Mouse (Mus musculus): ENCODE results near the gene St3gal3. TPM values are rescaled to one million over a fixed set of nuclear protein-coding genes. Genes with fewer than 3 reads are reported as not detected.

St3gal3 gene
- 10 to 100 TPM; 47.1 to 48.7 TPM for total RNA-seq (2021)
- long read RNA-seq, transcript St3gal3-201 (12 exons, 2,549 nt): major isoform, 8 of 36 reads
- long read RNA-seq, partial matches to known transcripts: 4 of 36 reads
- long read RNA-seq, other reads (novel, unspliced or antisense): 20 of 36 reads

DNA sequence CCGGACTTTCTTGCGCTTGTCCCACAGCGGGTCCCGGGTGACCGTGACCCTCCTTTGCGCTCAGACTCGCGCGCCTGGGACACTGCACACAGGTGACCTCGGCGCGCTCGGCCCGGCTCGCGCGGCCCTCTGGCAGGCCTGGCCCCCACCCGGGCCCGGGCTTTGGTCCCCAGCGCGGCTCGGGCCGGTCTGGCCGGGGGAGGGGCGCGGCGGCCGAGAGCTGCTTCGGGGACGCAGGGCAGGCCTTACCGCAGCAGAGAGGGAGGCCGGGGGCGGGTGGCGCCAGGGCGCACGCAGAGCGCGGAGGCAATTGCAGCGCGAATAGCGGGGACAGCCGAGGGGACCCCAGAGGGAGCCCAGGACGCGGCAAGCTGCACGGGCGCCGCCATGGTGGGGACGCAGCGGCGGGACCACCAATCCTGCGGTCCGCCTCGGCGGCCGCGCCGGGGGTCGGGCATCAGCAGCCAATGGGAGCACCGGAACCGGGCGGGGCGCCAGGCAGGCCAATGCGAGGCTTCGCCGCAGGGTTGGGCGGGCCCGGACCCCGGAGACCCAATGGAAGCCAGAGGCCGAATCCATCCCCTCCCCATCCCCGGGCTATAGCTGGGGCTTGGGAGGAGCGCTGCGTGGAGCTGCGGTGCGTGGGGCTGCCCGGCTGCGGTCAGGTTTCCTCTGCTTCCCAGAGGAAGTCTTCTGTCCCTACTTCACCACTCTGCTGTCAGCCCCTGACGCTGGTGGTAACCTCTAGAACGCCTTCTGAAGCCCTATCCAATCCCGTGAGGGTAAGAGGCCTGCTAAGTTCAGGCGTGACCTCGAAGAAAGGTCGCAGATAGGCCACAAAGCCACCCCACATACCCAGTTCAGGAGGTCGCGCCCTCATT, at the start of gene St3gal3:
Gene St3gal3, minus strand, starts transcription at position 430 of the 881 bp plus-strand sequence.
- DNase-seq (ENCODE audit: low spot score in 2 of 2): peak; percentile 98 to 99

DNA sequence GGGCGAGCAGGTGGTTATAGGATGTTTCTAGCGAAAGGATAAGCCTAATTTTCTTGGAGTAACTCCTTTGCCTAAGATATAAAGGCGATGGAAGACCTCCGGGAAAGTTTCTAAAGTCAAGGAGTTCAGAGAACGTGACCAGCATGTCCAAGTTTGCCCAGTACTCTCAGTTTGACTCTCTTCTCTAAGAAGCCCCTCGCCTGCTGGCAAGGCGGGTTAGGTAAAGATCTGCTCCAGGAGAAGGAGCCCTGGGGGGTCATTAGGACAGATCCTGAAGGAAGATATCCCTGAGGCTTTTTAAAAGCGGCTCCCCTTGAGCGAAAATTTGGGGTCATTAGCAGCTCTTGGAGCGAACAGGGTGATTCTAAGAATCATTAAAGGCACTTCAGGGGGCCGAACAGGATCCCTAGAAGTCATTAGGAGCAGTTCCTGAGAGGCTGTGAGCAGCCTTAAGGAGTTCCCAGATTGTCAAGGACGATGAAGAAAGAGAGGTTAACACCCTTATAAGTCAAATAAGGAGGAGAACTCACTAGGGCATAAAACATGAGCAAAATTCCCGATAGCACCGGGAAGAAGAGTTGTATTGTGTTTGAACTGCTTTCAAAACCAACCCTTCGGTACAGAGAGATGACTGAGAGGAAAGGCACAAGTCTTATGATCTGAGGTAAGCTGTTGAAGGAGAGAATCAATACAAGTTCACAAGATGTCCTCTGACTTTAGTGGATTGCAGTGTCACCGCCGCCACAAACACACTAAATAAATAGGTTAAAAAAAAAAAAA, 45.8 kb upstream of the St3gal3 start:
- DNase-seq (ENCODE audit: low spot score in 2 of 2): no peak

DNA sequence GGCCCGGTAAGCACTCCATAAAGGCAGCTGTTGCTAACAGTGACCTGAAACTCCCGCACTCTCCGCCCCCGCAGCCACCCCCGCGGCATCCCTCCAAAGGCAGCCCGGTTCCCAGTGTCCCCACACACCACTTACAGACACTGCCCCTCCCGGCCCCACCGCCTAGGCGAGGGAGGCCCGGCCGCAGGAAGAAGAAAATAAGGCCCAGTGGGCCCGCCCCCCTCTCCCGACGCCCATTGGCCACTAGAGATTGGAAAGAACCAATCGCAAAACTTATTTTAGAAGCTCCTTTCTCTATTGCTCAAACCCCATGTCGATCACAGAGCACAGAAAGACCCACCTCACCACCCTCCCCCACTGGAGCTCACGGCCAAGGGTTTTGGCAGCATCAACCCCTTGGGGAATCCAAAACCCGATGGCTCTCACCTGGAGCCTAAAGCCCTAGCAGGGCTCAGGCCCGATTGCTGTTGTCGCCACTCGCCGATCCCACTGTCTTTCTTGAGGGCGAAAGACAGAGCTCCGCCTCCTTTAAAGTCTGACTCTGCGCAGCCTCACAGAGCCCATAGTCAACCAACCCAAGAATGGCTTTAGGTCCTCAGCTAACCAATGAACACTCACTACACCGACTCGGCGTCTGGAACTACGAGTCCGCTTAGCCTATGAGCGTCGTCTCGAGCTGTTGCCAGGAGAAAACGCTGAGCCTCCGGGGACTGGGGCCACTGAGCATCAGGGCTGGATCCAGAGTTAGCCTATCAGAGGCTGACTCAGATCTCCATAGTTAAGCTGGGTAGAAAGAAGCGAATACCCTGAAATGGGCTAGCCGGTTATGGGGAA, 45.0 kb upstream of the St3gal3 start, which contains the start of gene Kdm4a:
Gene Kdm4a, minus strand, starts transcription at position 577 of the 834 bp plus-strand sequence.
- DNase-seq (ENCODE audit: low spot score in 2 of 2): peak; percentile 94 to 97

DNA sequence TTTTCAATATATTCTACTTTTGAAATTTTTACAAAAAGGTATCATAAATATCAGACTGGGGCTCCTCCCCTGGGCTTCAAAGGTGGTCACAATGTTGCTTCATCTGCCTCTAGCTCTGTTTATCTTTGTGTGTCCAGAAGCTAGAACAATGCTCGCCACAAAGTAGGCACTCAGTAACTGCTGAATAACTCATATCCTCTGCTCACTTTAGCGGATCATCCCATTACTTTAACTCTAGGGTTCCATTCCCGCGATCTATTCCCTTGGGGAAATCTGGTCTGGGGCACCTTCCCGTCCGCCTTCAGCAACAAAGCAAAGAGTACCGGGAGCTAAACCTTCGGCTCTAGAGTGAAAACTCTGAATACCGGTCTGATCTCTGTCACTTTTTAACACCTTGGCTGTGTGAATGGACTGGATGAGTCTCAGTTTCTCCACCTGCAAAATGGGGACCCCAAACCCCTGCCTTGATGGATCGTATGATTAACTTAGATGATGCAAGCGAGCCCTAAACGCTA, 44.3 kb upstream of the St3gal3 start:
- no peak for DNase-seq (ENCODE audit: low spot score in 2 of 2)

DNA sequence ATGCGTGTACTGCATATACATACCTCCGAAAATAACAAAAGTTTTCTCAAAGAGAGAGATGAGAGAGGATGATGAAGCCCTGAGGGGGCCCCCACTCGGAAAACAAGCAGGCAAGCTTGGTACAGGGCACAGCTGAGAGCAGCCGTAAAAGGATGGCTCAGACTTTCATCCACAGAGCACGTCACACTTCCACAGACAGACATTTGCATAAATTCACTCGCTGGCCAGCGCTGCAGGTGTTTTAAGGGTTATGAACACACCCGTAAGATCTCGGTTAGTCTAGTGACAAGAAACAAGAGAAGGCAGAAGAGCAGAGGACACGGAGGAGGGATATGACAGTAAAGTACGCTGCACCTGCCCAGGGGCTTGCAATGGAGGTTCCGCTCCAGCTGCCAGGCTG, 37.7 kb upstream of the St3gal3 start:
- no peak for DNase-seq (ENCODE audit: low spot score in 2 of 2)

DNA sequence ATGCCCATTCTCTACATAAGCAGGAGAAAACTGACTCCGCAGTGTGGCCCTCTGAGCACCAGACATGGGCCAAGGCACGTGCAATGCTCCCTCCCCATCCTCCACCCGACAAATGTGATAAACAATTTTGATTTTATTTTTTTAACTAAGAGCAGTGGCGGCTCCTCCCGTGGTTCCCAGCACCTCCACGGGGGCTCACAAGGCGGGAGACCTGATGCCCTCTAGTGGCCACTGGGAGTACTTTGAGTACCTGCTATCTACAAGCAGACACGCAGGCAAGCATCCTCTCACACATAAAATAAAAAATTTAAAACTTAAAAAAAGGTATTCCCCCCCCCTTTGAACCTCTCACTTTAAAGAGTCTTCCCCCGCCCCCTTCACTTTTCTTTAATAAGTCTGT, 36.3 kb upstream of the St3gal3 start:
- DNase-seq (ENCODE audit: low spot score in 2 of 2): no peak

DNA sequence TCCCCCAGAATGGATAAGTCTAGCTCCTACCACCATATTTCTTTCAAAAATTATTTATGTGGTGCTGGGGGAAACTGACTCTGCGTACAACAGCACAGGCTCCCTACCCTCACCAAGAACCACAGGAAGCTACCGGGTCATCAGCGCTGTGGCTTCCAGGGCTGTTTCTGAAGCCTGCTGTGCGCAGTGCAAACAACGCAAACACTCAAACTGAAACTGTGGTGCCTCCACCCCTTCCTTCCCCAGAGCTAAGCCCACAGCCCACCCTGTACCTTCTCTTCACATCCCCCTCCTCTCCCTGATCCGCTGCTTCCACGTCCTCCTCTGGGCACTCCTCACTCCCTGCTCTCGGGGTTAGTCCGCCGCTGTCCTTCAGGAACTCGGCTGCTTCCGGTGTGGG, 27.4 kb upstream of the St3gal3 start:
- DNase-seq (ENCODE audit: low spot score in 2 of 2): no peak

DNA sequence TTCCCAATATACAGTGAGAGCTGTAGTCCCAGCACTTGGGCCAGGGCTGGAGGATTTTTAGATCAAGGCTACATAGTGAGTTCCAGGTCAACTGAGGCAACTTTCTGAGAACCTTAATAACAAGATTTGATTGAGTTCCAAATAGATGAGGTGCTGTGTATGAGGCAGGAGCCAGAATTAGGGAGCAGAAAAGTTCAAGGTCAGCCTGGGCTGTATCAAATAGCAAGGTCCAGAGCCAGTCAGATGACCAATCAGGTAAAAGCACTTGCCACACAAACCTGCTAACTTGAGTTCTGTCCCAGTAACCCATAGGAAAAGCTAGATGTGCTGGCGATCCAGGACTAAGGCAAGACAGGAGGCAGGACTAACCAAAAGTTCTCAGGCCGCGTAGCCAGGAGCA, 23.0 kb upstream of the St3gal3 start:
- DNase-seq (ENCODE audit: low spot score in 2 of 2): no peak

DNA sequence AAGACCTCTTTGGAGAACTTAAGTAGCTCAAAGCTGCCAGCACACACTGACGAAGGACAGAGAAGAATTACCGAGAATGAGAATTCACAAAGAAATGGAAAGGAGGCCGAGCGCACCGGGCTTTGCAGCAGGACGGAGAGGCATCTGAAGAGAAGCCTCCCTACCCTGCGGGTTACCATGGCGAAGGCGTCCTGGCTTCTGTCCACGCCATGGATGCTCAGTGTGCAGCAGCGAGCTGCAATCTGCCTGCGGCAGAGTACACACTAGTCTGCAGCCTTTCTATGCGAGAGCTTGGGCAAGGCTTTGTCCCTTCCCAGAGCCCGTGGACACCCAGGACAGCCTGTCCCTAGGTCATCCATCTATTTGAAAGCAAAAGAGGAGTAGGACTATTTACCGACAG, 21.8 kb upstream of the St3gal3 start:
- peak in 1 of 2 experiments; percentile 71 for DNase-seq (ENCODE audit: low spot score in 2 of 2)

DNA sequence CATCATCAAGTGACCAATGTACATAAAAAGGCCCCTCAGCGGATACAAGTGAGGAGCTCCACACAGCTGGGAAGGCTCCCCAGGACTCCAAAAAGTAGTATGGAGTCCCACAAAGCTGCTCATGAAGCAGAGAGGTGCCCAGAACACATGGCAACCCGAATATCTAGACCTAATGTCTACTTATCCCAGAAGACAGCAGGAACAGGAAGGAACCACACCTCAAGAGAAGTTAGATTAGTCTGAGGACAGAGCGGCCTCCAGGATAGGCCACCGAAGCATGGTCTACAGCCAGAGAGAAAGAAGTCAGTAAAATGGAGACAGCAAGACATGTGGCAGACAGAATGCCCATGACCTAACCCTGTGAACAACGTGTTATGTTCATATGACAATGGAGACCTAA, 20.2 kb upstream of the St3gal3 start:
- no peak for DNase-seq (ENCODE audit: low spot score in 2 of 2)

DNA sequence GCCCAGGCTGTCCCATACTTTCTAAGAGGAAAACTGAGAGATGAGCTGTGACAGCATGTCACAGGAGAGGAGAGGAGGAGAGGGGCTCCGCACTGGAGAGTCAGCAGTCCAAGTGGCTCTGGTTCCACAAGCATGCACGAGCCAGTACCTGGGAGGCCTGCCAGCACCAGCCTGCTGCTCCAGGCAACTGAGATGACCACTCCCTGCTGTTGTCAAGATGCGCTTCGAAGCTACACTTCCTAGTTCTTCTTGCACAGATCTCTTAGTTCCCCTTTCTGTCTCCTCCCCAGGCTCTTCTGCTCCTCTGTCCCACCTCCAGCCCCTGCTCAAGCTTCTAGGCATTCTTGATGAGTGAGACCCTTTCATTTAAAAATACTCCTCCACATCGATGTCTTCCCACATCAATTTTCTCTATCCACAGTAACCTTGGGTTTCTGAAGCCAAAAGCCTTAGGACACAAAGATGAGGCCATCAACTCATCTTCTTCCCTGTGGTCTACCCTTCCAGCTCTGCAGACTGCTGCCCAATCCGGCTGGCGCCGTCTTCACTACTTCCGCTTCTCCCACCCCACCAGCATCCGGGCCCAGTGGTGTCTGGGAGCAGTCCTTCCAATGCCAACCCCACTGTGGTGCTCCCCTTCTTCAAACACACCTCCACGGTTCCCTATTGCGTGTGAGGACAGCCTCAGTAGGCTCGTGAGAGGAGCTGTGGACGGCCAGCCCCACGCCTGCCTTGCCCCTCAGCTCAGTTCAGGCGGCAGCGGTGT, 17.5 kb upstream of the St3gal3 start:
- DNase-seq (ENCODE audit: low spot score in 2 of 2): peak in 1 of 2 experiments; percentile 50

DNA sequence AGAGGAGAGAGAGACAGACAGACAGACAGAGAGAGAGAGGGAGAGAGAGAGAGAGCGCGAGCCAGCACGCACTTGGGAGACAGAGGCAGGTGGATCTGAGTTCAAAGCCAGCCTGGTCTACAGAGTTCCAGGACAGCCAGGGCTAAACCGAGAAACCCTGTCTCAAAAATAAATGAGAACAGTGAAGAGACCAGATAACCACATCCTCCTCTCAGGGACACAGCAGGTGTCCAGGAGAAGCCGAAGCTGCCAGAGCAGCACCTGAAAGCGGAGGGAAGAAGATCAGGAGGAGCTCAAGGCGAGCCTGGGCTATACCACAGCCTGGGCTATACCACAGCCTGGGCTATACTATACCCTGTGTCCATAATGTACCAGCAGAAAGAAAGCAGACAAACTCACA, 16.1 kb upstream of the St3gal3 start:
- no peak for DNase-seq (ENCODE audit: low spot score in 2 of 2)

DNA sequence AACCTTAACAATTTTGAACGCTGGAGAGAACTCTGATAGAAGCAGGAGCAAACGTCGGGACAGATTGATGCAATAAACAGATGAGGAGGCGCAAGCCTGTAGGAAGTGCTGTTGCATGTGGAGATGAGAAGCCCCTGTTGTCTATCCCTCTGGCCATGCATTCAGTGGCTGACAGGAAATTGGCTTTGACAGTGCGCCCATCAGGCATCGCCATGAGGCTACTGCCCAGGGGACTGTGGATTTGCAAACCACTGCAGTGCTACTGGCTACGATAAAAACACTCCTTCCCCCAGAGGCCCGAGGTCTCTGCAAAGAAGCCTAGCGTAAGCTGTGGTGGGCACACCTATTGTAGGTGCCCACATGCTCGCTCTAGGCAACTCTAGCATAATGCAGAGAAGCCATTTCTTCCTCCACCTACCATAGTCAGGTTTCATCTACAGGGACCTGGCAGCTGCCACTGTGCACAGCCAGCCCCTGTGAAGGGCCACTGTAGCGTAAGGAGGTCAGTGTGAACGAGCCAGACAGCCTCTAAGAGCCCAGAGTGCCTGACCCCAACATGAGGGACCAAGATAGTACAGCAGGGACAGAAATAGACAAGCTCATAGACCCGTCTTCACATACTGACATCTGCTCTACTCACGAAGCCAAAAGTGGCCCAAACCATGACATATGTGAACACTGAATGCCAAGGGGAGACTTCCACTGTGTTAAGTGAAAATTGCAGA, 15.4 kb upstream of the St3gal3 start:
- peak in 1 of 2 experiments; percentile 35 for DNase-seq (ENCODE audit: low spot score in 2 of 2)

DNA sequence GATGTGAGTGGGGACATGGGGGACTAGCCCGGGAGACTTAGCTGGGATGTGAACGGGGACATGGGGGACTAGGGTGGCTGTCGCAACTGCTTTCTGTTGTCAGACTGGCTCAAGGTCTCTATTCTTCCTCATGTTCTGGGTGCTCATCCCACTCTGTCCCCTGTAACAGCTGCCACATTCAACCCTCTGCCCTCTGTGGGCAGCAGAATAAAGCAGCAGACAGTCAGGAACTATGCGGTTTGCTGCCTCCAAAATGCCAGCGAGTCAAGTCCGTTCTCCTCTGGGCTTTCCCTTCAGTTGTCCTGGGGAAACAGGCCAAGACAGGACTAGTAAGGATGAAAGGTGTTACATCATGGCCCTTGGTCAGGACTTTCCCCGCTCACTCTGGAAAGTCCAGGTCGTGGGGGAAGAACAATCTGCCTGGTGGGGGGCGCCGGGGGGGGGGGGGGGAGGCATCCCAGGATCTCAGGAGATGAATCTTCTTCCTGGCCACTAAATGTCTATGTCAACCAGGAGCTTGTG, 14.4 kb upstream of the St3gal3 start:
- DNase-seq (ENCODE audit: low spot score in 2 of 2): no peak

DNA sequence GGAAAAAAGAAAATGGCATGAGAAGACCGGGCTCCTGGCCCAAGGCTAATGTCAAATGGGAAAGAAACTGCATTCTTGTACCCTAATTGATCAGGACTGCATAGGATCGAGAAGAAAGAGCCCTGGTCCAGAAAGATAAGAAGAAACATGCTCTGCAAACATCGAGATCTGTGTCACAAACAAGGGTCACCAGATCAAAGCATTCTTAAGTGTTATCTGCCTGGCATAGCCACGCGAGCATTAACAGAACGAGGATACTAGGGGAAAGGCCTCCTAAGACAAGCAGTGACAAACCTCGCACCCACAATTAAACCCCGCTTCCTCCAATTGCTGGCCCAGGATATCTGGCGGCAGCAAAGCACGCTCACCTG, 13.6 kb upstream of the St3gal3 start:
- no peak for DNase-seq (ENCODE audit: low spot score in 2 of 2)

DNA sequence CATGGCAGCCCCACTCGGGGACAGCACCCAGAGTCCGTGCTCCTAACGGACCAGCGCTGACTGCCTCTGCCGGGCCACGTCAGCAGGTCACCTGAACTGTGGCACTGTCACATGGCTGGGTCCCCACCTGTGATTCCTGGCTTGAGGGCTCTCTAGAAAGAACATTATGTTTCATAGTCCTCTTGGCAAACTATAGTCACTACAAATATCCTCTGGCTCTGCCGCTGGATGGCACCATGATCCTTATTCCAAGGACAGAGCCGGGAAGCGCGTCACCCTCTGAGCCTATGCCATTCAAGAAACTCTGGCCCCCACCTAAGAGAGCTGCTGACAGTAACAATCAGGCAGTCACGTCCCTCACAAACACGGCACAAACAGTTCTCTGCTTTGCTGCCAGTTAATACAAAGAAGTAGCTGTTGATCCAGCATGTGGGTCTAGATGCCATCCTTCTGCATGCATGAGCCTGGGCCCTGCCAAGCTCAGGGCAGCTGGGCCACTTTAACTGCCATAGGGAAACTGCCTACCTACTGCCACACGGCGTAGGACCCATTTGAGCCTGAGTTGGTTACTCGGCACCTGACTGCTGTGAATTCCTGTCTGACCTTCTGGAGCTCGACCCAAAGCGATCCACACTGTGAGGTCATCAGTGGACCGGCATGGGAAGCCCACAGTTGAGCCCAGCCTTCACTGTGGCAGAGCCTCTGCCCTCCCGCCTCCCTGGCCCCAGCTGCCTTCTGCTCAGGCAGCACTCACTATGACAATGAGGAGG, 13.0 kb upstream of the St3gal3 start:
- DNase-seq (ENCODE audit: low spot score in 2 of 2): peak in 1 of 2 experiments; percentile 83

DNA sequence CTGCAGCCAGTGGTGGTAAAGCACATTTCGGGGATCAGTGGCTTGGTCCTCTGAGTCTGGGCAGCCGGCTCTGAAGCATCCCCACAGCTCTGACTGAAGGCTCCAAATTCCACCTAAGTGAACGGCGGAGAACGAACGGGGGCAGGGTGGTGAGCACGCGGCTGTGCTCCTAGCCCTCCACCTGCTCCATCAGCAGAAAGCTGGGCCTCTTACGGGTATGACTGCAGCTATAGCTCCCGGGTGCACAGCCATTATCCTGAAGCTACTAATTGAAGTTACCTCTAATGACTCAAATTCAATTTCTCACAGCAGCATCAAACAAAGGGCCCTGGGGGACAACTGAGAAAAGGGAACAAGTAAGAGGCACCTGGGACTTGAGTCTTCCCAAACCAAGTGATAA, 12.4 kb upstream of the St3gal3 start:
- DNase-seq (ENCODE audit: low spot score in 2 of 2): peak in 1 of 2 experiments; percentile 18

DNA sequence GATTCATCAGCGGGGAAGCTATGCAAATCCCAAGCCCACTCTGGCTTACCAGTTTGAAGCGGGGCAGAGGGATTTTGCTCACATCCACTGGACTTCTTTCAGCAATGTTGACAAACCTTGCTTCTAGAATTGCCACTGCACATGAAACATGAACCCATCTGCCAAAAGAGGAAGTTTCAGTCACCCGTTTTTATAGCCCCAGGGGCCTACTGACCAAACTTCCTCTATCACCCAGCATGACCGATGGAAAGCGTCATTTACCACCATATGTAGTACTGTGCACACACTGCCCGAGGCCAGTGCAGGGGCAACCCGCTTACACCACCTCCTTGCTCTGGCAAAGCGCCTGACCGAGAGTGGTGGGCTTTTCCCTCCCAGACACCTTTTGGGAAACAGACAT, 9.6 kb upstream of the St3gal3 start:
- DNase-seq (ENCODE audit: low spot score in 2 of 2): no peak
